Mouse (Mus musculus): ENCODE measurements around the gene Slc24a1. TPM values are rescaled to one million over a fixed set of nuclear protein-coding genes. Genes with fewer than 3 reads are reported as not detected.
A peak's percentile ranks its signal among the peaks of the same experiment; 100 is the strongest.
"Not testable (repeated sequence)": the region's sequence is repeated elsewhere in the genome, so short reads cannot be mapped to it uniquely, and the experiment has no call there.

Slc24a1 gene
- not detected in 2 replicates for polyA plus RNA-seq (2014; fragmentation: Nextera tagmentation; extraction: Ambion mirVana)

GRCm38 (mm10) chr9:64951161-64951657 lies at the start of gene Slc24a1:
TSS of gene Slc24a1 (minus strand) at chr9:64951607.
- no peaks in the 10 kb centered on the region for H3K4me1 ChIP-seq (ENCODE audit: control insufficient read depth, insufficient read depth, low read length)
- H3K4me3 ChIP-seq (ENCODE audit: low read depth, low read length), result no peak within 1 kb of the TSS
- no peaks in the 10 kb centered on the region for H3K27me3 ChIP-seq (ENCODE audit: control insufficient read depth, insufficient read depth, low read length)
- no peak within 1 kb of the TSS for H3K9ac ChIP-seq (ENCODE audit: low read length)
- H3K27ac ChIP-seq (ENCODE audit: low read depth, low read length), result no peak within 1 kb of the TSS
- H3K36me3 ChIP-seq (ENCODE audit: control insufficient read depth, insufficient read depth, low read length), result no peaks in the 10 kb centered on the region
- WGBS, result 38% methylated on average over 11 of the region's 11 CpGs
- no peak for ATAC-seq (ENCODE audit: low FRiP score)
- no peak for DNase-seq (ENCODE audit: low spot score, missing footprints)
- H3K9me3 ChIP-seq (ENCODE audit: control insufficient read depth, low read length), result no peaks in the 10 kb centered on the region
- H3K4me2 ChIP-seq, result no peak within 1 kb of the TSS

GRCm38 (mm10) chr9:64995464-64995863 lies 44.1 kb upstream of the Slc24a1 start:
- H3K9me3 ChIP-seq (ENCODE audit: control insufficient read depth, low read length); H3K27ac ChIP-seq (ENCODE audit: low read depth, low read length); H3K4me2 ChIP-seq; ATAC-seq (ENCODE audit: low FRiP score); DNase-seq (ENCODE audit: low spot score, missing footprints); H3K27me3 ChIP-seq (ENCODE audit: control insufficient read depth, insufficient read depth, low read length); H3K4me1 ChIP-seq (ENCODE audit: control insufficient read depth, insufficient read depth, low read length); H3K4me3 ChIP-seq (ENCODE audit: low read depth, low read length); H3K9ac ChIP-seq (ENCODE audit: low read length): not testable (repeated sequence)
- H3K36me3 ChIP-seq (ENCODE audit: control insufficient read depth, insufficient read depth, low read length), result peaks cover 15% of the 10 kb centered on the region
- WGBS, result 91% methylated on average over 1 of the region's 1 CpGs

DNA sequence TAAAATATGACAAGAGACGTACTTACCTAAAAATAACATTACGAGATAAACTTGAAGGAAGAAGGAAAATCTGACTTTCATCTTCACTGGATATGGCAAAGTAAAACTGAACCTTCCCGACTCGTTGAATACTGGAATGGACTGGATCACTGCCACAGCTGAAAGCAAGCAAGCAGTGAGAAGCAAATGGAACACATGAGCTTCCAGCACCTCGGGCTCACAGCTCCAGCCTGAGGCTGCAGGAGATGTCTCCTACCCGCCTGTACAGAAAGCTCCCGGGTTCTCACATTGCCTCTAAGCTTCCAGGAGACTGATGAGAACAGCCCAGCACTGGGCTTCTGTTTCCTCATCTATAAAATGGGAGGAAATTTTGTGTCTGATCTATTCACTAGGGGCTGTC lies 38.9 kb upstream of the Slc24a1 start:
- Histone ChIP-seq H3K36me3 (ENCODE audit: control insufficient read depth, insufficient read depth, low read length) (peaks cover 25% of the 10 kb centered on the region), H3K4me1 (ENCODE audit: control insufficient read depth, insufficient read depth, low read length) (no peaks in the 10 kb centered on the region)
- WGBS, result 90% methylated on average over 7 of the region's 7 CpGs

DNA sequence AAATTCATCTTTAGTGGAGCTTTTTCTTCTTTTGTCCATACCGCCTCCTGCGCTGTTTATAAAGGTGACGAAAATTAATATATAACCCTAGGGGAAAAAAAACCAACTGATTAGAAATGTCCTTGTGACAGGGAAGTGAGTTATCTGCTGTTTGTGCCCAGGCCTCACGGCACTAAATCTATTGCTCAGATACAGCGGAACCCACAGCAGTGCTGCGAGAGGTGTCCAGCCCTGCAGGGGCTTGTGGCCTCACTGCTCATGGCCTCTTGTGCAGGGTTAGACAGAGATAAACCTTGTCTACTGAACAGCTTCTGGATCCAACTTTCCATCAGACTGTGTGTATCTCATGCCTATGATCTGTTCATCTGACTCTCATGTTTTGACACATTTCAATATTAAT lies 37.0 kb upstream of the Slc24a1 start:
- no peak for ATAC-seq (ENCODE audit: low FRiP score)

More for the DNA sequence above, 38.9 kb upstream of the Slc24a1 start:
- Histone ChIP-seq H3K9ac (ENCODE audit: low read length) (no peak overlapping the region), H3K9me3 (ENCODE audit: control insufficient read depth, low read length) (no peaks in the 10 kb centered on the region), H3K4me3 (ENCODE audit: low read depth, low read length) (no peak overlapping the region), H3K4me2 (no peak overlapping the region), H3K27me3 (ENCODE audit: control insufficient read depth, insufficient read depth, low read length) (no peaks in the 10 kb centered on the region), H3K27ac (ENCODE audit: low read depth, low read length) (no peak overlapping the region)
- DNase-seq (ENCODE audit: low spot score, missing footprints) (no peak), ATAC-seq (ENCODE audit: low FRiP score) (no peak)

DNA sequence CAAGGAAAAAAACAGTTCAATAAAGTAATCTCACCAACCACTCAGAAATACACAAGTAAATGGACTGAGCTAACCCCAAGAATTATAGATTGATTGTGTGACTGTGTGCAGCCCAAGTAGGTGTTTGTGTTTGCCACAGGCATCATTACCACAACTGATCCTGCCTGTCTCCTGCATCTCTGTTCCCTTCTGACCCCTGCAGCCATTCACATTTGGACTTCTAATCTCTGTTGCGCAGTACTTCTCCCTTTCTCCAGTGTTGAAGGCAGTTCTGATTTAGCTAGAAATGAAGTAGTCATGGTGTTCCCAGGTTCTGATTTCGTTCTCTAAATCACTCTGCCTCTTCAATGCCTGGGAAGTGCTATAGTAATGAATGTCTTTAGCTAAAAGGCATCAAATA lies 36.2 kb upstream of the Slc24a1 start:
- ATAC-seq (ENCODE audit: low FRiP score) (no peak), DNase-seq (ENCODE audit: low spot score, missing footprints) (peak; percentile 72)
- Histone ChIP-seq H3K4me2 (no peak overlapping the region), H3K4me1 (ENCODE audit: control insufficient read depth, insufficient read depth, low read length) (no peaks in the 10 kb centered on the region), H3K9ac (ENCODE audit: low read length) (no peak overlapping the region), H3K27ac (ENCODE audit: low read depth, low read length) (no peak overlapping the region), H3K27me3 (ENCODE audit: control insufficient read depth, insufficient read depth, low read length) (no peaks in the 10 kb centered on the region), H3K9me3 (ENCODE audit: control insufficient read depth, low read length) (no peaks in the 10 kb centered on the region), H3K4me3 (ENCODE audit: low read depth, low read length) (no peak overlapping the region), H3K36me3 (ENCODE audit: control insufficient read depth, insufficient read depth, low read length) (peaks cover 29% of the 10 kb centered on the region)
- 86% methylated on average over 2 of the region's 2 CpGs for WGBS

More for the DNA sequence above, 37.0 kb upstream of the Slc24a1 start:
- H3K27ac ChIP-seq (ENCODE audit: low read depth, low read length), result no peak overlapping the region
- peaks cover 28% of the 10 kb centered on the region for H3K36me3 ChIP-seq (ENCODE audit: control insufficient read depth, insufficient read depth, low read length)
- no peaks in the 10 kb centered on the region for H3K27me3 ChIP-seq (ENCODE audit: control insufficient read depth, insufficient read depth, low read length)
- no peak overlapping the region for H3K4me3 ChIP-seq (ENCODE audit: low read depth, low read length)
- H3K4me1 ChIP-seq (ENCODE audit: control insufficient read depth, insufficient read depth, low read length), result no peaks in the 10 kb centered on the region
- no peak overlapping the region for H3K9ac ChIP-seq (ENCODE audit: low read length)
- DNase-seq (ENCODE audit: low spot score, missing footprints), result no peak
- H3K9me3 ChIP-seq (ENCODE audit: control insufficient read depth, low read length), result no peaks in the 10 kb centered on the region
- no peak overlapping the region for H3K4me2 ChIP-seq
- 92% methylated on average over 6 of the region's 6 CpGs for WGBS

GRCm38 (mm10) chr9:64985807-64986206 lies 34.4 kb upstream of the Slc24a1 start:
- peaks cover 30% of the 10 kb centered on the region for H3K36me3 ChIP-seq (ENCODE audit: control insufficient read depth, insufficient read depth, low read length)

GRCm38 (mm10) chr9:64985037-64985794 lies 33.8 kb upstream of the Slc24a1 start:
- no peaks in the 10 kb centered on the region for H3K4me1 ChIP-seq (ENCODE audit: control insufficient read depth, insufficient read depth, low read length)
- DNase-seq (ENCODE audit: low spot score, missing footprints) (peak; percentile 84), ATAC-seq (ENCODE audit: low FRiP score) (no peak)
- H3K27me3 ChIP-seq (ENCODE audit: control insufficient read depth, insufficient read depth, low read length), result no peaks in the 10 kb centered on the region
- peaks cover 26% of the 10 kb centered on the region for H3K36me3 ChIP-seq (ENCODE audit: control insufficient read depth, insufficient read depth, low read length)
- 77% methylated on average over 8 of the region's 8 CpGs for WGBS
- H3K9ac ChIP-seq (ENCODE audit: low read length), result no peak overlapping the region
- H3K9me3 ChIP-seq (ENCODE audit: control insufficient read depth, low read length), result no peaks in the 10 kb centered on the region
- H3K4me2 ChIP-seq, result no peak overlapping the region
- H3K4me3 ChIP-seq (ENCODE audit: low read depth, low read length), result no peak overlapping the region
- no peak overlapping the region for H3K27ac ChIP-seq (ENCODE audit: low read depth, low read length)

More at GRCm38 (mm10) chr9:64985807-64986206, 34.4 kb upstream of the Slc24a1 start:
- no peak overlapping the region for H3K4me3 ChIP-seq (ENCODE audit: low read depth, low read length)
- H3K9me3 ChIP-seq (ENCODE audit: control insufficient read depth, low read length), result no peaks in the 10 kb centered on the region
- WGBS, result 87% methylated on average over 9 of the region's 9 CpGs
- no peak overlapping the region for H3K27ac ChIP-seq (ENCODE audit: low read depth, low read length)
- no peaks in the 10 kb centered on the region for H3K4me1 ChIP-seq (ENCODE audit: control insufficient read depth, insufficient read depth, low read length)
- no peak for ATAC-seq (ENCODE audit: low FRiP score)
- H3K4me2 ChIP-seq, result no peak overlapping the region
- no peak overlapping the region for H3K9ac ChIP-seq (ENCODE audit: low read length)
- no peaks in the 10 kb centered on the region for H3K27me3 ChIP-seq (ENCODE audit: control insufficient read depth, insufficient read depth, low read length)
- peak; percentile 81 for DNase-seq (ENCODE audit: low spot score, missing footprints)

- no peak overlapping the region for H3K4me3 ChIP-seq (ENCODE audit: low read depth, low read length)
- H3K36me3 ChIP-seq (ENCODE audit: control insufficient read depth, insufficient read depth, low read length), result peaks cover 43% of the 10 kb centered on the region
- peak; percentile 74 for DNase-seq (ENCODE audit: low spot score, missing footprints)
- H3K27ac ChIP-seq (ENCODE audit: low read depth, low read length), result no peak overlapping the region
- no peaks in the 10 kb centered on the region for H3K27me3 ChIP-seq (ENCODE audit: control insufficient read depth, insufficient read depth, low read length)
- no peaks in the 10 kb centered on the region for H3K4me1 ChIP-seq (ENCODE audit: control insufficient read depth, insufficient read depth, low read length)
- no peak for ATAC-seq (ENCODE audit: low FRiP score)
- 73% methylated on average over 1 of the region's 1 CpGs for WGBS
- no peaks in the 10 kb centered on the region for H3K9me3 ChIP-seq (ENCODE audit: control insufficient read depth, low read length)
- no peak overlapping the region for H3K4me2 ChIP-seq
- no peak overlapping the region for H3K9ac ChIP-seq (ENCODE audit: low read length)
Measured at GRCm38 (mm10) chr9:64981904-64982303, 30.5 kb upstream of the Slc24a1 start.

DNA sequence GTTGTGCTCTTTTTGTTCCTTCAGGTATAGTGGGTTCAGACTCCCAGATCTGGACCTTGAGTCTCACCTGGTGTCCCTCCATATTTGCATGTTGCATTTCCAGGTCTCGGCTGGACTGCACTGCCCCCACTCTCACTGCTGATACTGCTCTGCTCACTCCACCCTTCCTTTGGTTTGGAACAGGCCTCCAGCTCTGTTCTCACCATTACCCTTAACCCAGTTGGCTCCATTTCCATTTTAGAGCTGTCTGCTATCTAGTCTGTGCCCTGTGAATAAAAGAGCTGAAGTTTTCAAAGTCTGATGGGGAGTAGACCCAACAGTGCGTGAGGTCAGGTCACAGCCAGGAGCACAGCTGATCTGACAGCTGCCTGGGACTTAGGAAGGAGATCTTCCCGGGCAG lies 29.1 kb upstream of the Slc24a1 start:
- Histone ChIP-seq H3K36me3 (ENCODE audit: control insufficient read depth, insufficient read depth, low read length) (peaks cover 38% of the 10 kb centered on the region), H3K27ac (ENCODE audit: low read depth, low read length) (no peak overlapping the region), H3K4me3 (ENCODE audit: low read depth, low read length) (no peak overlapping the region), H3K27me3 (ENCODE audit: control insufficient read depth, insufficient read depth, low read length) (no peaks in the 10 kb centered on the region), H3K9ac (ENCODE audit: low read length) (no peak overlapping the region), H3K4me2 (no peak overlapping the region), H3K4me1 (ENCODE audit: control insufficient read depth, insufficient read depth, low read length) (no peaks in the 10 kb centered on the region), H3K9me3 (ENCODE audit: control insufficient read depth, low read length) (no peaks in the 10 kb centered on the region)
- no peak for DNase-seq (ENCODE audit: low spot score, missing footprints)
- 85% methylated on average over 3 of the region's 3 CpGs for WGBS
- no peak for ATAC-seq (ENCODE audit: low FRiP score)

Measured in midbrain, embryonic 11.5 days (tissue).